Mouse (Mus musculus) retina, postnatal 7 days (tissue): Measurements from ENCODE around the gene Mettl5.

Experiments
- DNase-seq: peaks from one replicate; pipeline ENCODE4 v3.0.0-alpha.2; 2012; ENCODE audit warnings: low read depth, low spot score

The Mettl5 gene

DNA sequence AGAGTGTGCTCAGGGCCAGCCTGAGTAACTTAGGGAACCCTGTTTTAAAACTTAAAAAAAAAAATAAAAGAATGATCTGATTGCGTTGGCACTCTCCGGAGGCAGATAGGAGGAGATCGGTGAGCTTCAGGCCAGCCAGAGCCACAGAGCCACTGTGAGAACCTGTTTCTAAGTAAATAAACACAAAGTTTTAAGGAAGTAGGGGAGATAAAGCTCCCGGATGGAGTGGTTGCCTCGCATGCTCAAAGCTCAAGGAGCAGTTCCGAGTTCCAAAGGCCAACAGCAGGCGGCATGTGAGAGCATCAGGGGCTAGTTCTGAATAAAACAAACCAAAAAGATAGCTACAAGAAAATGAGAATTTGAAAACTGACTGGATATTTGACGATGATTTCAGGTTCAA, 29.0 kb downstream of the Mettl5 start:
- DNase-seq: no peak

DNA sequence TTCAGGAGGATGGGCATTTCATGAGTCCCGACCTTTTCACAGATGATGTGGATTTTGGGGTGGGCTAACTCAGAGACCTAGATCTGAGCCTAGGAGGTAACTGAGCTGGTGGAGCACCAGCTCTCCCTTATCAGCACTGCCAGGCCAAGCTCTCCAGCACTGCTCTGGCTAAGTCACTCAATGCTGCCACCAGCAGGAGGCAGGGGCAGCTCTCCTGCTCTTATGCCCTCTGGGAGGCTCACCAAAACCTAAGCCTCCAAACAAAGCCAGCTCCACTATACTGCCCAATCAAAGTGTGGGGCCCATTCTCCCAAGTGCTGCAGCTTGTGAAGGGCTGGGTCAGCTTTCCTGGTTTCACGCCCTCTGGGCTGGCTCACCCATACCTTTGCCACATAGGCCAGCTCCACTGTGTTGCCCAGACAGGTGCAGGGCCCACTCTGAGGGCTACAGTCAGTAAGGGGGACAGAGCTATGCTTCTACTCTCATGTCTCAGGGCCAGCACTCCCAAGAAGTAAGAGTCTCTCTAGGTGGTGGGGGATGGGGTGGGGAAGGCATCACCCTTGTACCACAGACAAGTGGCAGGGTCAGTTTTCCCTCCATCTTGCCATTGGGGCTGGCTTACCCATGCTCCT, 33.9 kb downstream of the Mettl5 start:
- no peak for DNase-seq

GRCm38 (mm10) chr2:69849215-69849614, 36.2 kb downstream of the Mettl5 start:
- DNase-seq: no peak

GRCm38 (mm10) chr2:69840261-69840660, 45.2 kb downstream of the Mettl5 start:
- no peak for DNase-seq

DNA sequence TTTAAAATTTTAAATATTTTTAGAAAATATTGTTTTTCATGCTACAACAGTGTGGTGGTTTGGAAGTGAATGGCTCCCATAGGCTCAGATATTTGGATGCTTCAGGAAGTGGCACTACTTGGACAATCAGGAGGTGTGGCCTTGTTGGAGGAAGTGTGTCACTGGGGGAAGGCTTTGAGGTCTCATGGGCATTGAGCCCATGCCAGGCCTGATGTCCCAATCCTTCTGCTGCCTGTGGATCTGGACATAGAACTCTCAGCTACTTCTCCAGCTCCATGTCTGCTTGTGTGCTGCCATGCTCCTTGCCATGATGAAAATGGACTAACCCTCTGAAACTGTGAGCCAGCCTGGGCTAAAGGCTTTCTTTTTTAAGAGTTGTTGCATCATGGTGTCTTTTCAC, 46.7 kb downstream of the Mettl5 start:
- DNase-seq: no peak

- DNase-seq: no peak
Observed at GRCm38 (mm10) chr2:69837996-69838395, 47.4 kb downstream of the Mettl5 start.

GRCm38 (mm10) chr2:69837244-69837967, 48.0 kb downstream of the Mettl5 start:
- DNase-seq: no peak

GRCm38 (mm10) chr2:69830116-69830515, 55.3 kb downstream of the Mettl5 start:
- no peak for DNase-seq

DNA sequence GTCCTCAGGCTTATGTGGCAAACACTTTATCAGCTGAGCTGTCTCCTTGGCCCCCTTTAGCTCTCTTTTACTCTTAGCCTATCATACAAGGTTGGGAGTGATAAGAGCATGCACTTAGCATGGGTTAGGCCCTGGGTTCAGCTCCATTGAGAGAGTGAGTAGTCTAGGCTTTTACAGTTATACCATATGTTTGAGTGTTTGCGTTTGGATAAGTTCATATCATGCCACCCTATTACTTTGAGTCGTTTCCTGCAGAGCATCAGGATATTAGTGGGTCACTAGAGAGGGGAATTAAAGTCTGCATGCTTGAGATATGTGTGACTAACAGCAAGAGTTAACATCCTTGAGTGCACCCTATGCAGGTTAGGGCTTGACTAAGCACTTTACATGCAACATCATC, 55.7 kb downstream of the Mettl5 start:
- DNase-seq: no peak

DNA sequence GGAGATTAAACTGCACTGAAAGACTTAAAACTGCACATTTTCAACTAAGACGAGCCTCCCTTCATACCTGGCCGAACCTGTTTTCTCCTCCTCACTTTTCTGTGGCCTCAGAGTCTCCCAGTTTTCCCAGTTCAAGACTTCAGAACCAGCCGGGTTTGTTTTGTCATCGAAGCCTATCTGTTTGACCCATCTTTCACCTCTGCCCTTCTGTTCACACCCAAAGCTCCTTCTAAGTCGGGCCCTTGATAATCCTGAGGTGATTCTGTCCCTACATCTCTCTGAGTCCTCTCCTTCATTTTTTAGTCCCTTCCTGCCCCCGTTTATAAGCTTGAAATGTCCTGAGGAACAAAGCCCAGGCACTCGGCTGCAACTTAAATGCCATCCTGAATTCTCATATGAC, 57.4 kb downstream of the Mettl5 start:
- no peak for DNase-seq

DNA sequence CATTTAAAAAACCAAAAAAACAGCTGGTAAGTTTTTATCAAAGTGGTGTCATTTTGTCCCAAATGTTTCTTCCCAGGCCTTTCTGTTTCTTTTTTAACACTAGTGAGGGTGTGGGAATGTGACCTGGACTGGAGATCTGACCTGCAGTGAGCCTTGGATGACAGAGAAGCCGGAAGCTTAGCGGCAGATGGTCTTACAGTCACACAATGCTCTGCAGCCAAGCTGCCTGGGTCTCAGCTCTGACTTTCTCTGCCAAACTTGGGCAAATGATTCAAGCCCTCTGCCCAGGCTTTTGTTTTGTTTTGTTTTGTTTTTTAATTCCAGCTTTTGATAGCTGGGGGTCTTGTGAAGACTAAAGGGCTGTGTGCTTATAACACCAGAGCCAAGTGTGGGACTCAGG, 59.0 kb downstream of the Mettl5 start:
- no peak for DNase-seq

GRCm38 (mm10) chr2:69825898-69826297, 59.5 kb downstream of the Mettl5 start:
- DNase-seq: no peak

GRCm38 (mm10) chr2:69823129-69823677, 62.2 kb downstream of the Mettl5 start:
- no peak for DNase-seq

DNA sequence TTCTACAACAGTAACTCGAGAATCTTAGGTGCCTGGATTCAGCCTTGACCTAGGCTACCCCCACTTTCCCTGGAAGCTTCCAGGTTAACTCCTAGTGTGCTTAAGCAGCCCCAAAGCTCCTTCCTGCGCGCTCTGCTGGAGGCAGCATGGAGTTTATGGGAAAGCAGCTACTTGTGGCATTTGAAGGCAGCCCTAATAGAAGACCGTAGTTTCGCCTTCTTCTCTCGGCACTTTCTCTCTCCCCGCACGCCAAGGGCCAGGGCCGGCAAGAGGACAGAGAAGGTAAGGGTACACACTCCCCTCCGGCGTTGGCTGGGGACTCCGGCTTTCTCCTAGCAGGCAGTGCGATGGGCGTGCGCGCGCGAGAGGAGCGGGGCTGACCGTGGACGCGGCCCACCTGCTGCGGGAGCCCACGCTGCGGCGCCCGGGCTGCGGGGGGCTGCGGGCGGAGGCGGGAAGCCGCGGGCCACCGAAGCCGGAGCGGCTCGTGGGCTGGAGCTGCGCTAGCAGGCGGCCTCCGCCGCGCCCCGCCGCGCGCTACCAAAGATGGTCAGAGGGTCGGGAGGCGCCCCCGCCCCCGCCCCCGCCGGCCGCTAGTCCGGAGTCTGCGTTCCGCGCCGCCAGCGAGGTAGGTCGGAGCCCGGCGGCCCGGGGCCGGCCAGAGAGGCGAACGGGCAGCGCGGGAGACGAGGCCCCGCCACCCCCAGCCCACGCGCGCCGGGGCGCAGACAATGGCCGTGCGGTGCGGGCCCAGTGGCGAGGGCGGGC, 62.9 kb downstream of the Mettl5 start:
- DNase-seq: peak; percentile 30

DNA sequence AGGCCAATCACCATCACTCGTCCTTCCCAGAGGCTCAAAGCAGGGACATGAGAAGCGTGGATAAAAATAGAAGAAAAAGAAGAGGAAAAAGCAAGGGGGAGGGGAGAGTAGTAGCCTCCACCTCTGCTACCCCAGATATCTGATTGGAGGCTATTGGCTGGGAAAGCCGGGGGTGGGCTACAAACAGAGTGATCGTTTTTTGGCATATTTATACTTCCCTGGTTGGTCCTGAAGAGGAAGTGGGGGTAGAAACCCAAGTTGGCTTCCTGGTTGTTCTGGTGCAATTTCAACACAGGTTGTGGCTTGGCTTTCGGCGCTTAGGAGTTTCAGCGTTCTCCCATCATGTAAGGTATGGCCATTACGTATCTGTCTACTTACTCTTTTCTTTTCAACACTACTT, 63.7 kb downstream of the Mettl5 start, which contains the start of gene Klhl23:
Gene Klhl23 (plus strand): TSS at position 234 of the 400 bp plus-strand sequence.
- no peak for DNase-seq
